Mouse (Mus musculus) kidney, embryonic 14.5 days (tissue): ENCODE data around the gene 9230102O04Rik. TPM values are rescaled to one million over a fixed set of nuclear protein-coding genes. Genes with fewer than 3 reads are reported as not detected.

Experiments
- ATAC-seq: fragments of 200-750 bp; cut with Nextera tagmentation; 2 replicates; pipeline ENCODE4 v1.8.0; 2017; ENCODE audit warnings: moderate number of reproducible peaks, mild to moderate bottlenecking, moderate TSS enrichment, moderate library complexity; ENCODE audit not compliant: low FRiP score, low TSS enrichment
- H3K27ac ChIP-seq: fragments of 300-500 bp; sonication (generic); 2 replicates; pipeline ENCODE4 v1.5.1; 2014; ENCODE audit warnings: low read depth, mild to moderate bottlenecking, low read length, moderate library complexity, mixed read lengths
- H3K27me3 ChIP-seq: fragments of 300-500 bp; sonication (generic); 2 replicates; pipeline ENCODE4 v1.6.1; 2014; ENCODE audit warnings: mild to moderate bottlenecking, low read length; ENCODE audit not compliant: control insufficient read depth, insufficient read depth
- H3K36me3 ChIP-seq: fragments of 300-500 bp; sonication (generic); 2 replicates; pipeline ENCODE4 v1.6.1; 2014; ENCODE audit warnings: low read length, mixed read lengths; ENCODE audit not compliant: control insufficient read depth, insufficient read depth
- H3K4me1 ChIP-seq: fragments of 300-500 bp; sonication (generic); 2 replicates; pipeline ENCODE4 v1.6.1; 2014; ENCODE audit warnings: low read length, mixed read lengths; ENCODE audit not compliant: control insufficient read depth, insufficient read depth
- H3K4me2 ChIP-seq: fragments of 300-500 bp; sonication (generic); replicated peaks from 2 replicates; pipeline ENCODE4 v1.6.1; 2014; ENCODE audit warnings: low read depth, mild to moderate bottlenecking, low read length
- H3K4me3 ChIP-seq: fragments of 300-500 bp; sonication (generic); 2 replicates; pipeline ENCODE4 v1.5.1; 2014; ENCODE audit warnings: mild to moderate bottlenecking, low read length
- H3K9ac ChIP-seq: fragments of 300-500 bp; sonication (generic); 2 replicates; pipeline ENCODE4 v1.6.1; 2014; ENCODE audit warnings: low read depth, mild to moderate bottlenecking, low read length, moderate library complexity
- H3K9me3 ChIP-seq: fragments of 300-500 bp; sonication (generic); 2 replicates; pipeline ENCODE4 v1.6.1; 2016; ENCODE audit warnings: low read length; ENCODE audit not compliant: control insufficient read depth
- WGBS: fragments of 180-500 bp; shearing (Covaris S2); extraction: QIAGEN DNeasy Blood & Tissue Kit; methylation state at CpG from one replicate; pipeline ENCODE4 v1.1.7; 2014; 5-methylcytosine and 5-hydroxymethylcytosine counted together
- polyA plus RNA-seq: library from polyadenylated mRNA; unstranded; fragments of >200 nt; fragmentation: Nextera tagmentation; extraction: Ambion mirVana; gene quantifications from 2 replicates; pipeline ENCODE4 v1.2.1, GENCODE M21; 2014

Gene 9230102O04Rik
- 5.0 and 6.4 TPM in 2 replicates for polyA plus RNA-seq

DNA sequence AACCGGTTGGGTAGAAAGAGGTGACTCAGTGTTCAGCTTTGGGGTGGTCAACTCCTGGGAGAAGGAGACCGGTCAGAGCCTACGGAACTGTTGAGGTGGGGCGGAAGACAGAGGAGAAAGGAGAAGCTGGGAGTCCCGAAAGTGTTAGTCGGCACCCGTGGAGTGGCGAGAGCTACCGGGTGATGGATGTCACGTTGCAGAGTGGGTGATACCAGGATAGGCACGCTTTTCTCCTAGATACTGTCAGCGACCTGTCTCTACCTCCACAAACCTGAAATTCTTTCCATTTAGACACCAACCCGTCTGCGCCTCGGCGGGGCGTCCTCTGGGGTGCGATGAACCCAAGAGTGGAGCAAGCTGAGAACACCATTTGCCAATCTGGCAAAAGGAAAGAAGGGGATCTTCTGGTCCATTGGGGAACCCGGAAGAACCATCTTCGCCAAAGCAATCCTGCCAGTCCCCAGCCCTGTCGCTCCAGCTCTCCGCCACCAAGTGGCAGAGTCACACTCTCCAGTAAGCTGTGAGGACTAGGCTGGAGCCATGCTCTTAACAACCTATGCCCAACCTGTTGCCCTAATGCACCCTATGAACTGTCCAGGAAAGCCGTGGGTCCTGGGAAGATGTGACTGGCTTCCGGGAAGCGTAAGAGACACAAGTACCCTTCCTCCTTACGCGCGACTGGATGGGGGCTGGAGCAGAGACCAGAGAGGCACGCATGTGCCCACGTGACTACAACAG lies at the start of gene 9230102O04Rik:
9230102O04Rik (minus strand) TSS at position 628 of the 738 bp plus-strand sequence.
- peak within 1 kb of the TSS; percentile 10; the same call in 1 of the 2 replicates for H3K27ac ChIP-seq
- ATAC-seq, result peak; percentile 76
- no peaks in the 10 kb centered on the region for H3K9me3 ChIP-seq
- peak within 1 kb of the TSS; percentile 29 for H3K4me2 ChIP-seq
- H3K36me3 ChIP-seq, result no peaks in the 10 kb centered on the region
- peaks cover 6% of the 10 kb centered on the region; the same call in 1 of the 2 replicates for H3K4me1 ChIP-seq
- peak within 1 kb of the TSS; percentile 42 for H3K4me3 ChIP-seq
- H3K9ac ChIP-seq, result peak within 1 kb of the TSS; percentile 35; the same call in 1 of the 2 replicates
- H3K27me3 ChIP-seq, result peaks cover 82% of the 10 kb centered on the region
- WGBS, result under 1% methylated on average over 30 of the region's 30 CpGs

DNA sequence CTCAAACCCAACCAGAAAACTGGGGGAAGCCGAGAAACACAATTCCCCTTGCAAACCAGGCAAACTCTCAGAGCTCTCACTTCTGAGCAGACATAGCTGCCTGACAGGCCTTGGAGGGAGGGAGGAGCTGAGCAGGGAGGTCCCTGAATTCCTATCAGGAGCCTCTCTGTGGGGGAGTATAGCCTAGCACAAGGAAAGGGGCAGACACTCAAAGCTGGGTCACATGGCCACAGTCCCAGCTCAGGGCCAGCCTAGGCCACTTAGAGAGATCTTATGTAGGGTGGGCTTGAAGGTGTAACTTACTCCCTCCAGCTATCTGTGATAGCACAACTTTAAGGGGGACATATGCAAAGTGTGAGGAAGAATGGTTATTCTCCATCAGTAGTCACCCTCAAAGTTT lies 46.6 kb upstream of the 9230102O04Rik start:
- no peak overlapping the region for H3K9ac ChIP-seq
- 67% methylated on average over 1 of the region's 1 CpGs for WGBS
- no peaks in the 10 kb centered on the region for H3K27me3 ChIP-seq
- no peak overlapping the region for H3K27ac ChIP-seq
- no peak overlapping the region for H3K4me3 ChIP-seq
- peak; percentile 89 for ATAC-seq
- no peaks in the 10 kb centered on the region for H3K36me3 ChIP-seq
- H3K4me1 ChIP-seq, result no peaks in the 10 kb centered on the region
- H3K9me3 ChIP-seq, result no peaks in the 10 kb centered on the region
- H3K4me2 ChIP-seq, result no peak overlapping the region

DNA sequence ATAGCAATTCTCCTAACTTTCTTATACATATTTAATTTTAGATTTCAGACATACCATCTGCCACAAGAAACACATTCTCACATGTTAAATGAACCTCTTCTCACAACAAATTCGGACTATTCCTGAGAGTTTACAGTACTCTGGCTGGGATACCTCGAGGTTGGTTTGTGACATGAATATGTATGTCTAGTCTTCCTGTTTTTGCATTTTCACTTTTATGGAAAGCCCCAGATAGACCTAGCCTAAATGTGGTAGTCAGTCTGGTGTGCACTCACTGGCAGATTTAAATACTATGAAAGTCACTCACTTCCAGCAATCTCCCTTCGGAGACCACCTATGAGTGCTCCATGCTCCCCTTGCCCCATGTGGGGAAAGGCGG lies 37.6 kb upstream of the 9230102O04Rik start:
- WGBS, result 87% methylated on average over 4 of the region's 4 CpGs

DNA sequence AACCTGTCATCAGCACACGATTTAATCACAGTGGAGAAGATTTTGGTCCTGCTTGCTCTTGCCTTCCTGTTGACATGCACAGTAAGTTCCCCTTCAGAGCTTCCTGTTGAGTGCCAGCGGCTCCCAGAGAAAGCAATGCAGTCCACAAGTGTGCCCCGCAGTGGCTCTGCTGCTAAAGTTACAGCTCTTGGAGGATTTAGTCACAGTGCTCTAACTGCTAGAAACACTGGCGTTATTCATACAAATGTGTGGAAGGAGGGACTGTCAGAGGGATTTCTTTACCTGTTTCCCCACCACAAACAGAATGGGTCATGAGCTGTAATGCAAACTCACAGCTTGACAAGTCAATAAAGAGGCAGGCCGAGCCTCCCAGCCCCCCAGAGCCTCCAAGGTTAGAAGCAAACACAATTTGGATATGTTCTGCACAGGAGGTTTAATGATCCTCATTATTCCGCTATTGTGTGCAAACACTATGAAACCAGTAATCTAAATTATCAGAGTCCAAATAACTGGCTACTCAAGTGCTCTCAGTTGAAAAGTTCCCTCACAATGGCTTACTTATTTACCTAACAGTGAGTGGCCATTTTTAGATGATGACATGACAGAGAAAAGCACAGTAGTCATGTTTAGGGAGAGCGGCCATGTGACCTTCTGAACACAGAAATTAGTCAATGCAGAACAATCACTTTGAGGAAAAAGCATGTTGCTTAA lies 37.0 kb upstream of the 9230102O04Rik start:
- Histone ChIP-seq H3K4me1 (no peaks in the 10 kb centered on the region), H3K27ac (0 out of 2 replicates have a peak overlapping the region, but pooled peaks have one; percentile 14), H3K4me3 (no peak overlapping the region), H3K9me3 (no peaks in the 10 kb centered on the region), H3K4me2 (no peak overlapping the region), H3K27me3 (no peaks in the 10 kb centered on the region), H3K36me3 (no peaks in the 10 kb centered on the region; the same call in 1 of the 2 replicates), H3K9ac (no peak overlapping the region)
- ATAC-seq, result no peak
- 50% methylated on average over 7 of the region's 7 CpGs for WGBS

More for the DNA sequence above, 37.6 kb upstream of the 9230102O04Rik start:
- no peak overlapping the region for H3K4me2 ChIP-seq
- no peak overlapping the region for H3K4me3 ChIP-seq
- H3K9ac ChIP-seq, result no peak overlapping the region
- H3K9me3 ChIP-seq, result no peaks in the 10 kb centered on the region
- H3K27me3 ChIP-seq, result no peaks in the 10 kb centered on the region
- no peaks in the 10 kb centered on the region; the same call in 1 of the 2 replicates for H3K36me3 ChIP-seq
- H3K27ac ChIP-seq, result no peak overlapping the region
- H3K4me1 ChIP-seq, result no peaks in the 10 kb centered on the region
- no peak for ATAC-seq

DNA sequence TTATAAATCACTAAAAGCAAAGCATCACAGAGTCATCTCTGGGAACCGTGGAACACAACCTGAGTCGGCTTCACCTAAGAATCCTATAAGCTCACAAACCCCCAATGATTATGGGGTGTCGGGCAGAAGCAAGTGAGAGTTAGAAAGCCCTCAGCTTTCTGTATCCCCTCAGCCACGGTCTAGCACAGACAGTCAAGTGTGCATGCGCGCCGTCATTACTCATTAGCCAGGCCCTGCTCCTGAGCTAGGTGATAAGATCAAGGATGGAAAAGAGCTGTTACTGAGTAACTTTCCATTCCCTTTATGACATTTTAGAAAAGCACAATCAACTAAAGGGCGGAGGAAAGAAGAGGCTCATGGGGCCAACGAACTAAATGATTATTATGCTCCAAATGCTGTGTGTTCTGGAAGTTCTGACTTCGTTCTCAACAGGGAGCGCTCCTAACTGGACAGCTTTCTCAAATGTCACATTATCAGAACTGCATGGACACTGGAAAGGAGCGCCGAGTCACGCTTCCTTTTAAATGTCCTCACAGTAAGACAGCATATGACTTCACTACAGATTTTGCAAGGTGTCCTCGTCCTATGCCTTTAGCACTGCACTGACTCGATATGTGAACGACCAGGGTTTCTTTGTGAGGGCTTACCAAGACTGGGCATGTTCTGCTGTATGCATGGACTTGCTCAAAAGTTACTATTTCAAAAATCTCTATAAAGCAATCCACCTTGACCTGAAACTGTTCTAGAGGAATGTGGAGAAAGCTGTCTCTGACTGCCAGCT lies 29.5 kb upstream of the 9230102O04Rik start:
- Histone ChIP-seq H3K27me3 (no peaks in the 10 kb centered on the region), H3K9ac (no peak overlapping the region), H3K9me3 (no peaks in the 10 kb centered on the region), H3K4me3 (no peak overlapping the region), H3K4me1 (no peaks in the 10 kb centered on the region), H3K4me2 (no peak overlapping the region), H3K36me3 (peaks cover 10% of the 10 kb centered on the region), H3K27ac (peak overlapping the region; percentile 75; the same call in 1 of the 2 replicates)
- ATAC-seq, result peak; percentile 79; the same call in 1 of the 2 replicates
- 74% methylated on average over 17 of the region's 17 CpGs for WGBS

DNA sequence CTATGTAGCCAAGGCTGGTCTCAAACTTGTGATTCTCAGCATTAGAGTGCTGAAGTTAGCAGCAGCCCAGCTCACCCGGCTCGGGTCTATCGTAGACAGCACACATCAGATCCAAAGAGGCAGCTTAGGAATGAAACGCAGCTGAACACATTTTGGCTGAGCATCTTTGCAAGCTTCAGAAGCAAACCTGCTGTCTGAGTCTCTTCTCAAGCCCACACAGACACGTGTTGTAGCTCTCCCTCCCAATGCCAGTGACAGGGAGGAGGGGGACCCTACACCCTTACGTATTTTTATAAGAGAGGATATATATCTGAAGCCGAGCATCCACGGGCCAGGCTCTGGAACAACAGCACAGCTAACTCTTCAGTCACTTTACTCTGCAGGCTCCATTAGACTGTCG lies 28.3 kb upstream of the 9230102O04Rik start:
- no peak overlapping the region for H3K27ac ChIP-seq
- 78% methylated on average over 9 of the region's 9 CpGs for WGBS
- no peak overlapping the region for H3K9ac ChIP-seq
- no peaks in the 10 kb centered on the region for H3K27me3 ChIP-seq
- H3K36me3 ChIP-seq, result peaks cover 14% of the 10 kb centered on the region
- no peak overlapping the region for H3K4me2 ChIP-seq
- ATAC-seq, result no peak
- H3K4me1 ChIP-seq, result no peaks in the 10 kb centered on the region
- H3K9me3 ChIP-seq, result no peaks in the 10 kb centered on the region
- H3K4me3 ChIP-seq, result no peak overlapping the region

DNA sequence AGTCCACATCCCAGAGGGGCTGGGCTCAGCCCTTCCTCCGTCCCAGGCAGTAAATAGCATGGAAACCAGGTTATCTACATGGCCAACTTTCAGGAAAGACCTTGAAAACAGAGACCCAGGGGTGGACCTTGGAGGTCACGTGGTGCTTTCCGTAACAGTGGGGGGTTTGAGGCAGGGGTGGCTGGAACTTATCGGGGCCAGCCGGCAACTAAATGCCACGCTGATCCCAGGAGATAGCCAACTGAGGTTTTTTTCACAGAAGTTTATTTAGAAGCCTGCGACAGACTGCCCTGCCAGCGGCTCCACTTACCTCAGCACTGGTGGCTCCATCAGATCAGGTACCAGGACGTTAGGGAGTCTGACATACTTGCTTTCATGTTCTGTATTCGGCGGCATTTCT lies 16.7 kb upstream of the 9230102O04Rik start:
- Histone ChIP-seq H3K9ac (no peak overlapping the region), H3K36me3 (no peaks in the 10 kb centered on the region), H3K4me1 (0 out of 2 replicates have a peak, but pooled peaks cover 2% of the 10 kb centered on the region), H3K27me3 (no peaks in the 10 kb centered on the region), H3K27ac (0 out of 2 replicates have a peak overlapping the region, but pooled peaks have one; percentile 31), H3K4me2 (peak overlapping the region; percentile 40), H3K4me3 (peak overlapping the region; percentile 18; the same call in 1 of the 2 replicates), H3K9me3 (no peaks in the 10 kb centered on the region)
- ATAC-seq, result no peak
- WGBS, result 4% methylated on average over 11 of the region's 11 CpGs

DNA sequence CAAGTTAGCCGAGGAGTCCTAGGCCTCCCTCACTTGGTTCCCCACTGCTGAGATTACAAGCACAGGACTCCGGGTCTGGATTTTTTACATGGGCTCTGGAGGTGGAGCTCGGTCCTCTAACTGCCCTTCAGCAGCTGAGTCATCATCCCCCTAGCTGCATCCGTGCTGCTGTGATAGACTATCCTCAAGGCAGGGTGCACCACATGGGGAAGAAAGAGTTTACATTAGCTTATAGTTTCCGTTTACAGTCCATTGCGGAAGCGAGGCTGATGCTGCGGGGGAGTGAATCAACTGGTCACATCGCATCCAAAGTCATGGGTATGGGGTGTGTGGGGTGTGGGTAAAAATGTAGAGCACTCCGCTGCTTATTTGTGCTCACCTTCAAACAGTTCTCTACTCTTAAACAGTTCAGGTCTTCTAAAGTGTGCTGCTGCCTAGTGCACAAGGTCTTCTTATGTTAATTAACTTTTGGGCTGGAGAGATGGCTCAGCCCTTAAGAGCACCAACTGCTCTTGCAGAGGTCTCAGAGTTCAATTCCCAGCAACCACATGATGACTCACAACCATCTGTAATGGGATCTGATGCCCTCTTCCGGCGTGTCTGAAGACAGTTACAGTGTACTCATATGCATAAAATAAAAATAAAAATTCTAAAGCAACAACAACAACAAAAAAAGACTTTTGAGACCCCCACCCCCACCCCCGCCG lies 14.7 kb upstream of the 9230102O04Rik start:
- no peak for ATAC-seq
- Histone ChIP-seq H3K36me3 (no peaks in the 10 kb centered on the region), H3K27me3 (peaks cover 10% of the 10 kb centered on the region; the same call in 1 of the 2 replicates), H3K9ac (no peak overlapping the region), H3K9me3 (no peaks in the 10 kb centered on the region), H3K4me1 (0 out of 2 replicates have a peak, but pooled peaks cover 2% of the 10 kb centered on the region), H3K27ac (no peak overlapping the region), H3K4me3 (no peak overlapping the region), H3K4me2 (no peak overlapping the region)
- WGBS, result 59% methylated on average over 14 of the region's 14 CpGs
